Mouse (Mus musculus): ENCODE data around the gene Cd59b. TPM values are rescaled to one million over a fixed set of nuclear protein-coding genes. Genes with fewer than 3 reads are reported as not detected.
"Not testable (repeated sequence)": the region's sequence is repeated elsewhere in the genome, so short reads cannot be mapped to it uniquely, and the experiment has no call there.

Gene Cd59b
- polyA plus RNA-seq, 1 experiment: 1.2 TPM

- H3K36me3 ChIP-seq (ENCODE audit: control insufficient read depth, insufficient read depth, low read length): no peaks in the 10 kb centered on the region
- H3K4me1 ChIP-seq (ENCODE audit: control insufficient read depth, insufficient read depth, insufficient read length): no peaks in the 10 kb centered on the region
- DNase-seq (ENCODE audit: low read depth in 1 of 2, low spot score in 2 of 2): no peak
- no peak overlapping the region for H3K27ac ChIP-seq (ENCODE audit: insufficient read depth, low read length)
- no peak overlapping the region for H3K4me3 ChIP-seq (ENCODE audit: extremely low read depth, insufficient read depth, insufficient read length)
- WGBS: 88% methylated on average over 2 of the region's 2 CpGs
- TF ChIP-seq POLR2A (IDR thresholded peaks at IDR 0.05; ENCODE audit: low read depth, low read length) (no peak), CTCF (IDR thresholded peaks at IDR 0.05; ENCODE audit: extremely low read depth, insufficient read depth, insufficient read length, insufficient replicate concordance) (no peak)
- no peaks in the 10 kb centered on the region for H3K27me3 ChIP-seq (ENCODE audit: control insufficient read depth, insufficient read depth, low read length)
These were observed 23.7 kb downstream of the Cd59b start for GRCm38 (mm10) chr2:104093305-104093704.

DNA sequence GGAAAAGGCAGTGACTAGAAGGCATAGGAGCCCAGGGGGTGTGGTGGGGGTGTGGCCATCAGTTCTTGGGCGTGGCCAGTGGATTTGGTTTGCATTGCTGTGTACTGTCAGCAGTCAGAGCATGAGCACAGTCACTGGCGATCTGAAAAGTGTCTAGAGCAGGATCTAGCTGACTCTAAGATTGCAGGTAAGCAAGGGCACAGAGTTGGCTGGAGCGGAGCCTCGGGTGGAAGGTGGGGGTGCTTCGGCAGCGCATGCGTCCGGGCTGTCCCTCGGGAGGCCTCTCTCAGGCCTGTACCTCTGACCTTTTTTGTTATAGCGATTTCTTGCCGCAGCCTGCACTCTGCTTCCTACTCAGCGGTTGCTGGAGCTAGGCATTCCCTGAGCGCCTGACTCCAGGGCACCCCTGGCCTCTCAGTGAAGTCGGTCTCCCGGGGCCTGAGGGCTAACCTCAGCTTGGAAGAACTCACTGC is 26.1 kb downstream of the Cd59b start, which contains the start of gene Cd59a:
Gene Cd59a, plus strand, starts transcription at position 61 of the 473 bp plus-strand sequence.
- peak within 1 kb of the TSS; percentile 56 for H3K4me3 ChIP-seq (ENCODE audit: extremely low read depth, insufficient read depth, insufficient read length)
- H3K4me1 ChIP-seq (ENCODE audit: control insufficient read depth, insufficient read depth, insufficient read length): no peaks in the 10 kb centered on the region
- TF ChIP-seq POLR2A (IDR thresholded peaks at IDR 0.05; ENCODE audit: low read depth, low read length) (no peak), CTCF (IDR thresholded peaks at IDR 0.05; ENCODE audit: extremely low read depth, insufficient read depth, insufficient read length, insufficient replicate concordance) (no peak)
- no peaks in the 10 kb centered on the region for H3K27me3 ChIP-seq (ENCODE audit: control insufficient read depth, insufficient read depth, low read length)
- H3K27ac ChIP-seq (ENCODE audit: insufficient read depth, low read length): 0 out of 2 replicates have a peak within 1 kb of the TSS, but pooled peaks have one; percentile 2
- WGBS: 8% methylated on average over 15 of the region's 15 CpGs
- peak in 1 of 2 experiments; percentile 22 for DNase-seq (ENCODE audit: low read depth in 1 of 2, low spot score in 2 of 2)
- H3K36me3 ChIP-seq (ENCODE audit: control insufficient read depth, insufficient read depth, low read length): no peaks in the 10 kb centered on the region

DNA sequence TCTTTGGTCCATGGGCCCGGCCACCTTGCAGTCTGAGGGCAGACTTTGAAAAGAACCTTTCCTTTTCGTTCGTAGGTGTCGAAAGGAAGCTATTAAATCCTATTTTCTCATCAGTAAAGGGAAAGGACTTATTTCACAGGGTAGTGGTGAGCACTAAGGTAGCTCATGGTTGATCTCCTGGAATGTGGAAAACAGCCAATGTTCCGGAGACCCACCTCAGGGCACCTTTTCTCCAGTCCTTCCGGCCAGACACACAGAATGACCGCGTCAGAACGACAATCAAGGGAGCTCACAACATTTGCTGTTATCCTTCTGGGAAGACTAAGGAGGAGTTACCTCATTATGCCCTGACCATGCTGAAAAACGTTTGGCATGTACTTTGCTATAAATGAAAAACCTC is 26.6 kb downstream of the Cd59b start:
- Histone ChIP-seq H3K4me3 (ENCODE audit: extremely low read depth, insufficient read depth, insufficient read length) (peak overlapping the region; percentile 16), H3K4me1 (ENCODE audit: control insufficient read depth, insufficient read depth, insufficient read length) (no peaks in the 10 kb centered on the region), H3K27ac (ENCODE audit: insufficient read depth, low read length) (0 out of 2 replicates have a peak overlapping the region, but pooled peaks have one; percentile 2), H3K27me3 (ENCODE audit: control insufficient read depth, insufficient read depth, low read length) (no peaks in the 10 kb centered on the region), H3K36me3 (ENCODE audit: control insufficient read depth, insufficient read depth, low read length) (no peaks in the 10 kb centered on the region)
- TF ChIP-seq CTCF (IDR thresholded peaks at IDR 0.05; ENCODE audit: extremely low read depth, insufficient read depth, insufficient read length, insufficient replicate concordance) (no peak), POLR2A (IDR thresholded peaks at IDR 0.05; ENCODE audit: low read depth, low read length) (no peak)
- 52% methylated on average over 10 of the region's 10 CpGs for WGBS
- DNase-seq (ENCODE audit: low read depth in 1 of 2, low spot score in 2 of 2): no peak

- not testable (repeated sequence) for H3K27ac ChIP-seq (ENCODE audit: insufficient read depth, low read length); DNase-seq (ENCODE audit: low read depth in 1 of 2, low spot score in 2 of 2); H3K27me3 ChIP-seq (ENCODE audit: control insufficient read depth, insufficient read depth, low read length); H3K36me3 ChIP-seq (ENCODE audit: control insufficient read depth, insufficient read depth, low read length); H3K4me1 ChIP-seq (ENCODE audit: control insufficient read depth, insufficient read depth, insufficient read length); H3K4me3 ChIP-seq (ENCODE audit: extremely low read depth, insufficient read depth, insufficient read length)
- 81% methylated on average over 1 of the region's 1 CpGs for WGBS
These were observed 27.1 kb downstream of the Cd59b start for GRCm38 (mm10) chr2:104096796-104097195.

DNA sequence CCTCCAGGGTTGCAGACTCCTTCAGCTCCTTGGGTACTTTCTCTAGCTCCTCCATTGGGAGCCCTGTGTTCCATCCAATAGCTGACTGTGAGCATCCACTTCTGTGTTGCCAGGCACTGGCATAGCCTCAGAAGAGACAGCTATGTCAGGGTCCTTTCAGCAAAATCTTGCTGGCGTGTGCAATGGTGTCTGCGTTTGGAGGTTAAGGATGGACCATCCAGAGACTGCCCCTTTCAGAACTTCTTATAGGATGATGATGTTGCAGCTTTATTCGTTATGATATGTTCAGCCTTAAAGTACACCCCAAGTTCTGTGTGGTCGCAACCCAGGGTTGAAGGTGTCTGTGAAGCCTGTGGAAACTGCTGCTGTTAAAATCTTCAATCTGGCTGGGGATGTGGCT is 27.7 kb downstream of the Cd59b start:
- H3K27me3 ChIP-seq (ENCODE audit: control insufficient read depth, insufficient read depth, low read length); H3K4me3 ChIP-seq (ENCODE audit: extremely low read depth, insufficient read depth, insufficient read length); H3K4me1 ChIP-seq (ENCODE audit: control insufficient read depth, insufficient read depth, insufficient read length); H3K27ac ChIP-seq (ENCODE audit: insufficient read depth, low read length); DNase-seq (ENCODE audit: low read depth in 1 of 2, low spot score in 2 of 2); H3K36me3 ChIP-seq (ENCODE audit: control insufficient read depth, insufficient read depth, low read length): not testable (repeated sequence)
- 97% methylated on average over 4 of the region's 4 CpGs for WGBS

- no peaks in the 10 kb centered on the region for H3K27me3 ChIP-seq (ENCODE audit: control insufficient read depth, insufficient read depth, low read length)
- no peak overlapping the region for H3K27ac ChIP-seq (ENCODE audit: insufficient read depth, low read length)
- 46% methylated on average over 3 of the region's 3 CpGs for WGBS
- no peaks in the 10 kb centered on the region for H3K36me3 ChIP-seq (ENCODE audit: control insufficient read depth, insufficient read depth, low read length)
- no peak overlapping the region for H3K4me3 ChIP-seq (ENCODE audit: extremely low read depth, insufficient read depth, insufficient read length)
- TF ChIP-seq CTCF (IDR thresholded peaks at IDR 0.05; ENCODE audit: extremely low read depth, insufficient read depth, insufficient read length, insufficient replicate concordance) (no peak), POLR2A (IDR thresholded peaks at IDR 0.05; ENCODE audit: low read depth, low read length) (no peak)
- no peaks in the 10 kb centered on the region for H3K4me1 ChIP-seq (ENCODE audit: control insufficient read depth, insufficient read depth, insufficient read length)
- no peak for DNase-seq (ENCODE audit: low read depth in 1 of 2, low spot score in 2 of 2)
These were observed 29.0 kb downstream of the Cd59b start for GRCm38 (mm10) chr2:104098529-104099230.

GRCm38 (mm10) chr2:104099231-104099585 is 29.6 kb downstream of the Cd59b start:
- TF ChIP-seq CTCF (IDR thresholded peaks at IDR 0.05; ENCODE audit: extremely low read depth, insufficient read depth, insufficient read length, insufficient replicate concordance) (no peak), POLR2A (IDR thresholded peaks at IDR 0.05; ENCODE audit: low read depth, low read length) (no peak)
- H3K27ac ChIP-seq (ENCODE audit: insufficient read depth, low read length): no peak overlapping the region
- no peak overlapping the region for H3K4me3 ChIP-seq (ENCODE audit: extremely low read depth, insufficient read depth, insufficient read length)
- DNase-seq (ENCODE audit: low read depth in 1 of 2, low spot score in 2 of 2): no peak
- no peaks in the 10 kb centered on the region for H3K4me1 ChIP-seq (ENCODE audit: control insufficient read depth, insufficient read depth, insufficient read length)
- no peaks in the 10 kb centered on the region for H3K27me3 ChIP-seq (ENCODE audit: control insufficient read depth, insufficient read depth, low read length)
- 97% methylated on average over 2 of the region's 2 CpGs for WGBS
- no peaks in the 10 kb centered on the region for H3K36me3 ChIP-seq (ENCODE audit: control insufficient read depth, insufficient read depth, low read length)

Measured in spleen, adult 2 months (tissue).